Mouse (Mus musculus): Measurements from ENCODE around the gene Ppp1r9b.
"Not testable (repeated sequence)": the region's sequence is repeated elsewhere in the genome, so short reads cannot be mapped to it uniquely, and the experiment has no call there.

The Ppp1r9b gene

DNA sequence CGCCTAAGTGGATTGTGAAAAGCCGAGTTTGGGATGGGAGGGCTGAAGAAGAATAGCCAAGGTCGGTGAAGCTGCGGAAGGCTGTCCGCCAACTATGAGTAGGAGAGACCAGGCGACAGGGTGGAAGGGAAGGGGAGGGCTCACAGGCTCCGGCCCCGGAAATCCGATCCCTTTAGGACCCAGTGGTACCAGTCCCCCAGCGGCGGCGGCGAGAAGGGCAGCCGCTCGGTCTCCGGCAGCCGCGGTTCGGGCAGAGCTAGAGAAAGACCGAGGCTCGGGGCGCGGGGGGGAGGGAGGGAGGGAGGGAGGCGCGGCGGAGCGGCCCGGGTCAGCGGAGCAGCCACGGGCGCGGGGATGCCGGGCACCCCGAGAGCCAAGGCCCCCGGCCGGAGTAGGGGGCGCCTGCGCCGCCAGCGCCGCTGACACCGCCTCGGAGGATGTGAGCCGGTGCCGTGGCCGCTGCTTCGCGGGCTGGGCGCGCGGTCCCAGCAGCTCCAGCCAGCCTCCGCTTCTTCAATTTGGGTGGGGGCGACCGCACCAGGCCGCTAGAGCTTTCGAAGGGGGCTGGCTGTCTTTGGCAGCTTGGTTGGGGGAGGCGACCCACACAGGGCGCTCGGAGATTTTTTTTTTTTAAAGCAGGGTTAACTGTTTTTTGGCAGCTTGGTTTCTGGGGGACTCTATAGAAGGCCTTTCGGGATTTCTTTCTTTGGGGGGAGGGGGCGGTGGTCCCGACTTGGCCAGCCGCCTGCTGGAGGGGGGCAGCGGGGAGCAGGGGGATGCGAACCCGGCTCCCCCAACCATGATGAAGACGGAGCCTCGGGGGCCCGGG is at the start of gene Ppp1r9b:
Gene Ppp1r9b (plus strand): TSS at position 287 of the 829 bp plus-strand sequence.
- DNase-seq (ENCODE audit: low spot score): peak; percentile 97

DNA sequence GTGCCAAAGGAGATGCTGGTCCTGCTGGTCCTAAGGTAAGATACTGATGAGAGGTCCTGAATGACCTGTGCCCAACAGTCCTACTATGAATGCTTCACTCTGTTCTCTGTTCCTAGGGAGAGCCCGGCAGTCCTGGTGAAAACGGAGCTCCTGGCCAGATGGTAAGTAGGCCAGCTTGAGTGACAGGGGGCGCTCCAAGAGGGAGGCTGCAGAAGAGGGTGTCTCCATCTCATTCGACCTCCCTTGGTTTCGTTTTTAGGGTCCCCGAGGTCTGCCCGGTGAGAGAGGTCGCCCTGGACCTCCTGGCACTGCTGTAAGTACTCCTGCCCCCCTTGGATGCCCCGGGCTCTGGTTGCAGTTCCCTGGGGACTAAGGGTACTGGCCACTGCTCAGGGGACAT is 49.7 kb upstream of the Ppp1r9b start:
- DNase-seq (ENCODE audit: low spot score): no peak

DNA sequence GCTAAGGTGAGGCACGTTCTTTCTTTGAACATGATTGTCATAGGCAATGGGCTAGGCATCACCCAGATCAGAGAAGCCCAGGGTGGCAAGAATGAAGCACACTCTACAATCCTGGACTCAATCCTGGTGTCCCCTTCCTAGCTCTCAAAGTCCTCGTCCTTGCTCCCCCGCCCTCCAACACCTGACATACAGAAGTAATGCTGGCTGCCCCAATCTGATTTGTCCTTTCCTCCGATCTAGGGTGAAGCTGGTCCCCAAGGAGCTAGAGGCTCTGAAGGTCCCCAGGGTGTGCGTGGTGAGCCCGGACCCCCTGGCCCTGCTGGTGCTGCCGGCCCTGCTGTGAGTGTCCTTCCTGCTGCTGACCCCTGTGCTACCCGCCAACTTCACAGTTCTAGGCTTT is 49.1 kb upstream of the Ppp1r9b start:
- DNase-seq (ENCODE audit: low spot score): no peak

DNA sequence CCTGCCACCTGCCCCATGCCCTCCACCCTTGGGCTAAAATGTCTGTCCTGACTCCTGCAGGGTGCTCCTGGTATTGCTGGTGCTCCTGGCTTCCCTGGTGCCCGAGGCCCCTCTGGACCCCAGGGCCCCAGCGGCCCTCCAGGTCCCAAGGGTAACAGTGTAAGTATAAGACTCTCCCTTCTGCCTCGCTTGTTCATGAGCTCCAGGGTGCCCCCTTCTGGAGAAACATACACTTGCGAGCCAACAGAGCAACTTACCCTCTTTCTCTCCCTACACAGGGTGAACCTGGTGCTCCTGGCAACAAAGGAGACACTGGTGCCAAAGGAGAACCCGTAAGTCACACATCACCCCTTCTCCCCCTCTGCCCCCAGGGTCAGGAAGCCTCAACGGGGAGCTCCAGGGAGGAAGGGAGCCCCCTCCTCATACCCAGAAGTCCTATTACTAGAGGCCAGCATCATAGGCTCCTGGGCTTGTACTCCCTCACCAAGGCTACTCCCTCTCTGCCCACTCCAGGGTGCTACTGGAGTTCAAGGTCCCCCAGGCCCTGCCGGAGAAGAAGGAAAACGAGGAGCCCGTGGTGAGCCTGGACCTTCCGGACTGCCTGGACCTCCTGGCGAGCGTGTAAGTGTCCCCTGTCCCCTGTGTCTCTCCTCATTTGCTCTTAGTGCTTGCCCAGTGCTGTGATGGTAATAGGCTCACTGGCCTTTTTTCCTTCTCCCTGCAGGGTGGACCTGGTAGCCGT is 48.4 kb upstream of the Ppp1r9b start:
- peak; percentile 47 for DNase-seq (ENCODE audit: low spot score)

DNA sequence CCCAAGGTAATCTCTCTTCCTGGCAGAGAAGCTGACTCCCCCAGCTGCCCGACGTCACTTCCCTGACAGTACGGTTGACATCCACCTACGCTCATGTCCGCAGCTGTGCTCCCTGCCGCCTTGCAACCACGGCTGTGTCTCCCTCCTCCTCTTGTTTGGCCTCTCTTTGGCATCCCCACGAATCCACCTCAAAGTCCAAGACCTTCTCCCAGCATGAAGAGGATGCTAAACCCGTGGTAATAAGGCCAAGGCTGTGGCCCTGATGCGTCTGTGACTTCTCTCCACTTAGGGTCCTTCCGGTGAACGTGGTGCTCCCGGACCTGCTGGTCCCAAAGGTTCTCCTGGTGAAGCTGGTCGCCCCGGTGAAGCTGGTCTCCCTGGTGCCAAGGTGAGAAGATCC is 47.8 kb upstream of the Ppp1r9b start:
- no peak for DNase-seq (ENCODE audit: low spot score)

DNA sequence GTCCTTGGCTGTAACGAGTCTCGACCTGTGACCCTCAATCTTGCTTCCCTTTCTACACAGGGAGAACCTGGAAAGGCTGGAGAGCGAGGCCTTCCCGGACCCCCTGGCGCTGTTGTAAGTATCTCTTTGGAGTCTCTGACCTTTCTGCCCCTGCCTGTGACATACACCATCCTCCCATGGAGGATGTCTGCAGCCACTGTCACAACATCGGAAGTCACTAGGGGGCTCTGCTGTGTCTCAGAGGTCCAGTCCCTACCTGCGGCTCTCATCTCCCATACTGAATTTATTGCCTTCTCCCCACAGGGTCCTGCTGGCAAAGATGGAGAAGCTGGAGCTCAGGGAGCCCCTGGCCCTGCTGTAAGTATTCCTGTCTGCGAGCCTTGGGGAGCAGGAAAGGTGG is 46.5 kb upstream of the Ppp1r9b start:
- DNase-seq (ENCODE audit: low spot score): no peak

DNA sequence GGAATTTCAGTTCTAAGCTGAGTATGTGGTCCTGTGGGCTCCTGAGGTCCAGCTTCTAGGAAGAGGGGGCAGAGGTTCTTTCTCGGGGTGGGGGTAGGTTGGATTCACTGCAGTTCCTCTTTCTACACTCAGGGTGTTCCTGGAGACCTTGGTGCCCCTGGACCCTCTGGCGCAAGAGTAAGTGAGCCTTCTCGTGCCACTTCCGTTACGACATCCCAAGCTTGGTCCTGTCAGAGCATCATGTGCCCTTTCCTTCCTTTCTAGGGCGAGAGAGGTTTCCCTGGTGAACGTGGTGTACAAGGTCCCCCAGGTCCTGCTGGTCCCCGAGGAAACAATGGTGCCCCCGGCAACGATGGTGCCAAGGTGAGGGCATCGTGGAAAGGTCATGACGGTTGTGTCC is 45.6 kb upstream of the Ppp1r9b start:
- DNase-seq (ENCODE audit: low spot score): no peak

DNA sequence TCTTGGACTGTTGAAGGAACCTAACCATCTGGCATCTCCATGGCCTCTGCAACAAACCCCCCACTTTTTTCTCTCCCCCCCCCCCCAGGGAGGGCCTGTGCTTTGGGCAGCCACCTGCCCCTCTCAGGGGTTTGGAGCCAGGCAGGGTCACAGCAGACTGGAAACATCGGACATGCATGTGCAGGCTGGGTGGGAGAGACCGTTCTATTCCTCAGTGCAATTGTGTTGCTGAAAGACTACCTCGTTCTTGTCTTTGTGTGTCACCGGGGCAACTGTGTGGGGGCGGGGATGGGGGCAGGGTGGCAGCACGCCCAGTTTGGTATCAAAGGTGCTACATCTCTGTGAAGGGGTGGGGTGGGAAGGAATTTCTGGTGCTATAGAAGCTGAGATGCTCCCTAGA is 38.7 kb upstream of the Ppp1r9b start:
- DNase-seq (ENCODE audit: low spot score): no peak

DNA sequence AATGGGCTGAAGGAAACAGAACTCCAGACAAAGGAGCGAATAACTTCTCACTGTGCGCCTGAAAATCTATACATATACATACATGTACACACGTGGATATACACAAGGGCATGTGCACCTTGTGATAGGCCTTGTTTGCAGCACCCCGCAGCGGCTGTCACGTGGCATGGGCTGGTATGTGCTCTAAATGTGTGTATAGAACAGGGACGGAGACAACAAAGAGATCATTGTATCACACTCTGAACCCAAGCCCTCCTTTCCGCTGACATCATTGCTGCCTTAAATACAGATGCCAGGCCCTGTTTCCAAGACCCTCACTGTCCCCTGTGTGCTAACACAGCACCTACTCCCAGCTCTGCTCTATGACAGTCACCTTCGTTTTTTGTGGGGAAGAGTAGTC is 35.7 kb upstream of the Ppp1r9b start:
- no peak for DNase-seq (ENCODE audit: low spot score)

DNA sequence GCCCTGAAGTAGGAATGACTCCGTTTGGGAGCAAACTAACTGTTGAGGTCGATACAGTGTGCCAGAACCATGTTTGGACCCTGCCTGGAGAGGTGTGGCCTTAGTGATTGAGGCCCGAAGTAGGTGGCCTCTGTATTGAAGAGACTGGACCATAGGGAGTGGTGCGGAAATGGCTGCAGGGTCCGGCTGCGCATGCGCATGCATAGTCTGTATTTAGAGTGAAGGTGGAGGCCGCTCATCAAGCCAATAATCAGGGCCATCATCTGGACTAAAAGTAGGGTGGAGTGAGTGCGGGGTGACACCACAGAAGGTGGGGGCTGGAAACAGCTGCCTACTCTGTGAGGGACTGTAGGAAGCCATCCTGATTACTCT is 33.2 kb upstream of the Ppp1r9b start:
- DNase-seq (ENCODE audit: low spot score): no peak

DNA sequence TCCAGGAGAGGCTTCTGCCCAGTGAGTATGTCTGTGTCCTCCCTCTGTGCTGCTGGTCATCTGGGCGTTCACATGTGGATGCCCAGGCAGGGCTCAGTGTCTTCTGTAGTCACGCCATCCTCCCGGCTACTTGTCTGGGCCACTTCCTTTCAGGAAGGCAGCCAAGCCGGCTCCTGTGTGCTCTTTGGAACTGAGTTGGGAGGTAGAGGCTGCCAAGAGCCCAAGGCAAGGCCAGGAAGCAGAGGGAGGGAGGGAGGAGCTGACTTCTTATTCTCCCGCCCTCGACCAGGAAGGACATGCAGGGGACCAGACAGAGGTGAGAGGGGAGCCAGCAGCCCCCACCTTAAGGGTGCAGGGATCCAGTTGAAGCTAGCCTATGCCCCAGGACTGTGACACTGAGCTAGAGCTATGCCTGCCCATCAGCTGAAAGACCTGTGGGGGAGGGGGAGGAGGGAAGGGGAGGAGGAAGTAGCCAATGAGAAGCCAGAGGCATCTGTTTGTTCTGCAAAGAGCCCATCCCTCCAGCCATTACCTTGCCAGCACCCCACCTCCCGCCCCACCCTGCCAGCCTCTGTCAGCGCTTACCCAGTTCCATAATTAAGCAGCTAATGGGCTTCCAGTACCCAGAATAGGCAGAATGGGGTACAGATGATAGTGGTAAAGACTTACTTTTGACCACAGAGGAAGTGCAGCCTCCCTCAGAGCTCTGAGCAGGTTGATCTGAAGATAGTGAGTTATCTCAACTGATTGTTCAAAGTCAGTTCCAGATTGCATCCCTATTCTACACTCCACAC is 32.6 kb upstream of the Ppp1r9b start:
- DNase-seq (ENCODE audit: low spot score): peak; percentile 90

DNA sequence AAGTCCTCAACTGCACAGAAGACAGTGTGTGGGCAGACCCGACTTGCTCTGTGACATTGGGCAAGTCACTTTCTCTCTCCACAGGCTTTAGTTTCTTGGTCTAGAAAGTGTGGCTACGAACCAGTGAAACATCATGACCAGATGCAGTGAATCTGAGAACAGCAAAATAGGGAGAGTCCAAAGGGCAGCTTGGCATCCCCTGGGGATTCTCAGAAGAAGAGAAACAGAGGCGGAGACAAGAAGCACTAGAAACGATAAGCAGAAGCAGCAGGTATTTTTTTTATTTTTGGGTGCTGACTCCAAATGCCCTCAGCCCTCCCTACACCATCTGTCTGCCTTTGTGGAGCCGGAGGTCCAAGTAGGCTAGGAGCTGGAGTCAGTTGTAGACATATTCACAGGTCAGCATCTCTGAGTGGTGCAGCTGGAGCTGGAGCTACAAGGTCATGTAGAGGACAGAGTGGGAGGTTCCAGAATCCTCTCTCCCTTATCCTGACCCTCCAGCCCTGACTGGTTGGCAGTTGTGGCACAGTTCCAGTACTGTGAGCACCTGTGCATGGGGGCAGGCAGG is 28.2 kb upstream of the Ppp1r9b start:
- no peak for DNase-seq (ENCODE audit: low spot score)

DNA sequence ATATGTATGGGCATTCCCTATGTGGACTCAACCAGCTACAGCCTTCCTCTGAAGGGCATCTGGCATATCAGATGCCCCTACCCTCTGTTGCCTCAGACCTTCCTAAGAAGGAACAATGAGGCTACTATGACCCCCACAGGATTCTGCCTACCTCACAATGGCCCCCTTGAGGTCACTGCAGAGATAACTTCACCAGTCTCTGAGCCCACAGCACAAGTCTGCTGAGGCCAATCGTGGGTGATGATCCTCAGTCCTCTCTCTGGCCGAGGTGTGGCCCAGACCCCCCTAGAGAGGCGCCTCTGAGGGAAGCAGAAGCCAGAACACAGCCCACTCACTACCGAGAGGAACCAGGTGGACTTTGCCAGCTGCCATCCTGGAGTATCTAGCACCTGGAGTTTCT is 23.4 kb upstream of the Ppp1r9b start, which contains the start of gene Hils1:
Gene Hils1 (plus strand): TSS at position 175 of the 400 bp plus-strand sequence.
- DNase-seq (ENCODE audit: low spot score): no peak

DNA sequence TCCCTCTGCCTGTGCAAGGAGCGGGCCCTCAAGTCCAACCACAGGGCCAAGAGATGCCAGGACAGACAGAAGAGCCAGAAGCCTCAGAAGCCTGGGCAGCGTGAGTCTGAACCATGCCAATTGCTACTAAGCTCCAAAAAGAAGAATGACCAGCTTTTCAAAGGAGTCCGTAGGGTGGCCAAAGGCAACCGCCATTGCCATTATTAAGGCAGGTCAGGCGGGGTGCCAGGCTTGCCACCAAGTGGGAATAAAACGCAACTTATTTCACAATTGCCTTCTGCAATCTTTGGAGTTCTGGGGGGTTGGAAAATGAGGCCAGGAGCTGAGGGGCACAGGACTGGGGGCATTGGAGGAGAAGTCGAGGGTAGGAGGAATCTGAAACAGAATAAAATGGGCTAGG is 22.6 kb upstream of the Ppp1r9b start:
- no peak for DNase-seq (ENCODE audit: low spot score)

DNA sequence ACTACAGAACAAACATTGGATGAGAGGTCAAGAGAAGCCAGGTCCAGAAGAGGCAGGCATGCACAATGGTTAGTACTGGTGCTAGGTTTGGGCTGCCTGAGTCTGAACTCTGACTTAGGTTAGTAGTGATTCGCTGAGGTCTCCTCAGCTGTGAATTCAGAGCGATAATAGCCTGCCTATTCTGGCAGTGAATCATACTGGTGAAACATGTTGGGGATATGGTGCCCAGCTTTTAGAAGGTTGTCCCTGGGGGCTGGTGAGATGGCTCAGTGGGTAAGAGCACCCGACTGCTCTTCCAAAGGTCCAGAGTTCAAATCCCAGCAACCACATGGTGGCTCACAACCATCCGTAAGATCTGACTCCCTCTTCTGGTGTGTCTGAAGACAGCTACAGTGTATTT is 21.1 kb upstream of the Ppp1r9b start:
- not testable (repeated sequence) for DNase-seq (ENCODE audit: low spot score)

DNA sequence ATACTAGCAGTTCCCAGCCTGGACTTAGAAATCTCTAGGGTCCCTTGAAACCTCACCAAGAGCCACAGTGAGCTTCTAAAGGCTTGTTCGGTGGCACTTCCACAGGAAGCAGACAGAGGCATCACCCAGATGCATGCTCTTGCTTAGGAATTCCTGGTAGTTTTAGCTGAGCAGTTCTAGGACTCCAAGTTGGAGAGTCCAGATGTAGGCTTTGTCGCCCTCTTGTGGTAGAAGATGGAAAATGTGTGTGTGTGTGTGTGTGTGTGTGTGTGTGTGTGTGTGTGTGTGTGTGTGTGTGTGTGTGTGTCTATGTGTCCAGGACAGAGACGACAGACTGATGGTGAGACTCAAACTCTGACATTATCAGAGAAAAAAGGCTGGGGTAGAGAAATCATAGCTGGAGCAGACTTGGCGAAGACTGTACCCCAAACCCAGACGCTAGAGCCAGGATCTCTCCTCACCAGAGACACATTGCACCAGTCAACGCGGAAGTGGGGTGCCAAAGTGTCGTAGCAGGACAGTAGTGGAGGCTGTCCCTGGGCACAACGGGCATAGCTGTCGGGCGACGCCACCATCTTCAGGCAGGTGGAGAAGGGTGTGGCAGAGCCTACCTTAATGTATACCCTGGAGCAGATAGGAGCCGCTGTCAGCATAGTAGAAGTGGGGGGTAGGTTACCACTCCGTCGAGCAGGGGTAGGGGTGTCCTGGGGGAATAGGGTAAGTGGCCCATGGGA is 20.5 kb upstream of the Ppp1r9b start:
- DNase-seq (ENCODE audit: low spot score): peak; percentile 88

DNA sequence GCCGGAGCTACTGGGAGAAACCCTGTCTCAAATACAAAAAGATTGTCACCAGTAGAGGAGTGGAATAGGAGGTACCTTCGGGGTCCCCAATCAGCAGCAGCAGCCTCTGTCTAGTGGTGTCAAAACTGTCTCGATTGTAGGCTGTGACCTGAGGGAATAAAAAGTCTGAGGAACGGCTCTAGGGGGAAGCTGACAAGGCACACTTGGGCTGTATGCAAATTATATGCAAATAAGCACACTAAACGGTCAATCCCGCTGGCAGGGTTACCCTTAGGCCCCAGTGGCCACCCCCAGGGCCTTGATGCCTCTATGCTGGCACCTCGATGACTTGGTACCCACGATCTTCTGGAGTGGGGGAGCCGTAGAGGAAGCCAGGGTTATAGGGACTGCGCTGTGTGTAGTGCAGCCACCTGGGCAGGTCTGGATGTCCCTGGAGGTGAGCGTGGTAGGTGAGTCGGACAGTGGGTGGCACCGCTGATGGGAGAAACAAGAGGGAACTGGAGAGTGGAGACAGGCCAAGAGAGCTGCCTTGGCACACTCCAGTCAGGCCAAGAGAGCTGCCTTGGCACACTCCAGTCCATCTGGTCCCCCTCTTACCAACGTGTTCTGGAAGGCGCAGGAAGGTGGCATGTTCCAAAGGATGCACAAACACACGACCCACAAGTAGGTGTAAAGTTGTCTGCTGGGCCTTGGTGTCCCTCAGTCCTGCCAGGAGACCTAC is 18.8 kb upstream of the Ppp1r9b start:
- no peak for DNase-seq (ENCODE audit: low spot score)

DNA sequence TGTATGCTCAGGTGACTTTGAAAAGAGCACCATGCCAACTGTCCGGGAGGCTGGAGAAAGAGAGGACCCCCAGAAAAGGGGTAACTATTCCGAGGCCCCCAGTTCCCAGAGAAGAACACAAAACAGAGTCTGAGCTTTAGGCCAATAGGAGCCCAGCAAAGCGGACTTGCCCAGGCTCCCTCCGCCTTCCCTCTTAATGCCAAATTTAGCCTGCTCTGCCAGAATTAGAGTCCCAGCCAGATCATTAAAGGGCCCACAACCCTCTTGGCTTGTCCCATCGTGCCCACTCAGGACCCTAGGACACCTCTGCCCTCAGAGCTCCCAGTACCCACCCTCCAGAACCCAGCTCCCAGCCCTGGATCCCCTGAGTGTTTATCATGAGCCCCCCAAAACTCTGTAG is 17.9 kb upstream of the Ppp1r9b start:
- DNase-seq (ENCODE audit: low spot score): no peak

DNA sequence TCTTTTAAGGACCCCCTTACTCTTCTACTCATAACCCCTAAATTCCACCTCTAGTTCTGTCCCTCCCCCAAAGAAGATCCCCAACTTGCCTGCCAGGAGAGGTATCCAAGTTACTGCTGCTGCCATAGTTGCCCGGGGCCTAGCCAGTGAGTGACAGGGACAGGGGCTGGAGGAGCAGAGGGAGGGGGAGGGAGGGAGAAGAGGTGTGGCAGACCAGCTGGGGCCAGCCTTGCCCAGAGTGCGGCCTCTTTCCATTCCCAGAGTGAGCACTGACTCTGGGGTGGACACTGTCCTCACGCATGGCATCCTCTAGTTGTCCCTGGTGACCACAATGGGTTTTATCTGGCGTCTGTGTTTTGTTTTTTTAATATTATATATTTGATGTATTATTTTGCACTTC is 17.5 kb upstream of the Ppp1r9b start:
- DNase-seq (ENCODE audit: low spot score): no peak

DNA sequence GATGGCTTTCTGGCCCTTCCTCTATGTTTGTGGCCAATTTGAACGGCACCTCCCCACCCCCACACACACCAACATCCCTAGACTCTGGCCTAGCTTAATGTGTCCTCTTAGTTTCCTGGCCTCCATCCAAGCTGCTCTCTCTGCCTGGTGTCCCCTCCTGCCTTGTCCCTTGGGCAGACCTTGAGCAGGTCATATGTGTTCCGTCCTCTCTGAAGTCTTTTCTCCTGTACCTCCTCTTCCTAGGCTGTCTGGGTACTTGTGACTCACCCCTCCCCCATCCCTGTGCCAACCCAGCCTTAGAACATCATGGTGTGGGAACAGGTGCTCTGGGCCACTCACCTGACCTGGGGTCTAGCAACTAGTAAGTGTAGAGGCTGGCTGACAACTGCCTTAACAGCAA is 15.9 kb upstream of the Ppp1r9b start:
- DNase-seq (ENCODE audit: low spot score): no peak

DNA sequence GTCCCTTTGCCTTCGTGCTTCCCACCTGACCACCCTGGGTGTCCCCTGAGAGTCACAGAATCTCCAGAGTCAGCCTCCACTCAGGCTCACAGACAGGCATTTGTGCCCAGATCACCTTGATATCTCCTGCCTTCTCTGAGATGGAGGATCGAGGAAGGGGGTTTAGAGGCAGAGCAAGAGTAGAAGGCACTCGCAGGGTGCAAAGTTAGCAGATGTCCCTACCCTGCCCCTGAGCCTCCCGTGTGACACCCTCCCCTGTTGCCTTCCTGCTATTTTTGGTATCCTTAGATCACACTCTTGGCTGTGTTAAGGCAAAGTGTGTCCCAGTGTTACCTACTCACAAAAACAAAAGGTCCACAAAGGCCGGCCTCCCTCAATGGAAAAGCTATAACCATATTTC is 14.6 kb upstream of the Ppp1r9b start, which contains the start of gene Sgca:
Gene Sgca (minus strand): TSS at position 129 of the 400 bp plus-strand sequence.
- DNase-seq (ENCODE audit: low spot score): no peak
